Mouse (Mus musculus): ENCODE results near the gene Pex13.
A peak's percentile ranks its signal among the peaks of the same experiment; 100 is the strongest.

Pex13 gene

GRCm38 (mm10) chr11:23665798-23666501 lies at the start of gene Pex13:
Gene Pex13, minus strand, starts transcription at chr11:23665959.
- peak; percentile 99 for DNase-seq (ENCODE audit: low read depth, low spot score)

GRCm38 (mm10) chr11:23712299-23712698 lies 46.5 kb upstream of the Pex13 start:
- DNase-seq (ENCODE audit: low read depth, low spot score): no peak

GRCm38 (mm10) chr11:23704604-23705294 lies 39.0 kb upstream of the Pex13 start:
- DNase-seq (ENCODE audit: low read depth, low spot score): no peak

GRCm38 (mm10) chr11:23701831-23702230 lies 36.1 kb upstream of the Pex13 start:
- DNase-seq (ENCODE audit: low read depth, low spot score): no peak

GRCm38 (mm10) chr11:23699414-23700095 lies 33.8 kb upstream of the Pex13 start:
- peak; percentile 49 for DNase-seq (ENCODE audit: low read depth, low spot score)

- no peak for DNase-seq (ENCODE audit: low read depth, low spot score)
Measured at GRCm38 (mm10) chr11:23698526-23698925, 32.8 kb upstream of the Pex13 start.

- DNase-seq (ENCODE audit: low read depth, low spot score): no peak
Measured at GRCm38 (mm10) chr11:23695847-23696246, 30.1 kb upstream of the Pex13 start.

- DNase-seq (ENCODE audit: low read depth, low spot score): peak; percentile 59
Measured at GRCm38 (mm10) chr11:23693286-23693685, 27.5 kb upstream of the Pex13 start.

- no peak for DNase-seq (ENCODE audit: low read depth, low spot score)
Measured at GRCm38 (mm10) chr11:23688060-23688459, 22.3 kb upstream of the Pex13 start.

GRCm38 (mm10) chr11:23686671-23687070 lies 20.9 kb upstream of the Pex13 start:
- no peak for DNase-seq (ENCODE audit: low read depth, low spot score)

GRCm38 (mm10) chr11:23682561-23682960 lies 16.8 kb upstream of the Pex13 start:
- DNase-seq (ENCODE audit: low read depth, low spot score): no peak

- no peak for DNase-seq (ENCODE audit: low read depth, low spot score)
Measured at GRCm38 (mm10) chr11:23680435-23680950, 14.7 kb upstream of the Pex13 start.

- DNase-seq (ENCODE audit: low read depth, low spot score): peak; percentile 79
Measured at GRCm38 (mm10) chr11:23679044-23679642, 13.4 kb upstream of the Pex13 start.

- DNase-seq (ENCODE audit: low read depth, low spot score): no peak
Measured at GRCm38 (mm10) chr11:23676100-23676499, 10.3 kb upstream of the Pex13 start.

GRCm38 (mm10) chr11:23672256-23672749 lies 6.5 kb upstream of the Pex13 start:
- DNase-seq (ENCODE audit: low read depth, low spot score): no peak

- peak; percentile 35 for DNase-seq (ENCODE audit: low read depth, low spot score)
Measured at GRCm38 (mm10) chr11:23667128-23667527, 1.4 kb upstream of the Pex13 start.

- no peak for DNase-seq (ENCODE audit: low read depth, low spot score)
Measured at GRCm38 (mm10) chr11:23666526-23666925, 767 bp upstream of the Pex13 start.

GRCm38 (mm10) chr11:23665311-23665786 lies 410 bp downstream of the Pex13 start, which contains the start of gene Pus10:
Gene Pus10, plus strand, starts transcription at chr11:23665674.
- DNase-seq (ENCODE audit: low read depth, low spot score): no peak

- no peak for DNase-seq (ENCODE audit: low read depth, low spot score)
Measured at GRCm38 (mm10) chr11:23664232-23664631, 1.5 kb downstream of the Pex13 start.

GRCm38 (mm10) chr11:23657791-23658190 lies 8.0 kb downstream of the Pex13 start:
- DNase-seq (ENCODE audit: low read depth, low spot score): no peak

GRCm38 (mm10) chr11:23653666-23654065 lies 12.1 kb downstream of the Pex13 start:
- peak; percentile 60 for DNase-seq (ENCODE audit: low read depth, low spot score)

All from ZHBTc4 (cell line).